Mouse (Mus musculus) CD4-positive, CD25-positive, alpha-beta regulatory T cell, adult 4 months (primary cell): ENCODE data around the gene Smim17. TPM values are rescaled to one million over a fixed set of nuclear protein-coding genes. Genes with fewer than 3 reads are reported as not detected.
A peak's percentile ranks its signal among the peaks of the same experiment; 100 is the strongest.
"Not testable (repeated sequence)": the region's sequence is repeated elsewhere in the genome, so short reads cannot be mapped to it uniquely, and the experiment has no call there.

ENCODE experiments used
- ATAC-seq: one replicate; pipeline ENCODE4 v1.8.0; 2017
- polyA plus RNA-seq, 2 experiments: library from polyadenylated mRNA; unstranded; fragments of 100-300 nt; shearing (Covaris generic); gene quantifications; one replicate each; pipeline ENCODE4 v1.2.1; 2017

The Smim17 gene
- polyA plus RNA-seq, 2 experiments from 2014 or later, result not detected

DNA sequence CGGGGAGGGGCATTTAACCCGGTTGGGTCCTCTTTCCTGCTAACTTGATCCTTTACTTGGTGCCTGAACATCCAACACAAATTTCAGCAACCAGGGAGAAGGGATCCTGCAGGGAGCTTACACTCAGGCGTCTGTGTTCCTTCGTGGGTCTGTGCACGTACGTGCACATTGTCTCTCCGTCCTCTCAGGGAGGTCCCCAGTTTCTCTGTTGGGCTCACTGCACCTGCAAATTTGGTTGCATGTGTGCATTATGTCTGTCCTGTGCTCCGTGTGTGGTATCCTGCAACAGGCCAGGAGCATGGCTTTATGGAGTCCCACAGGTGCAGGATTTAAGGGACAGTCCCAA is 16.9 kb downstream of the Smim17 start:
- no peak for ATAC-seq

- ATAC-seq, result no peak
These were observed 21.4 kb downstream of the Smim17 start for GRCm38 (mm10) chr7:6419894-6420293.

GRCm38 (mm10) chr7:6429381-6429780 is 30.9 kb downstream of the Smim17 start:
- ATAC-seq, result no peak

DNA sequence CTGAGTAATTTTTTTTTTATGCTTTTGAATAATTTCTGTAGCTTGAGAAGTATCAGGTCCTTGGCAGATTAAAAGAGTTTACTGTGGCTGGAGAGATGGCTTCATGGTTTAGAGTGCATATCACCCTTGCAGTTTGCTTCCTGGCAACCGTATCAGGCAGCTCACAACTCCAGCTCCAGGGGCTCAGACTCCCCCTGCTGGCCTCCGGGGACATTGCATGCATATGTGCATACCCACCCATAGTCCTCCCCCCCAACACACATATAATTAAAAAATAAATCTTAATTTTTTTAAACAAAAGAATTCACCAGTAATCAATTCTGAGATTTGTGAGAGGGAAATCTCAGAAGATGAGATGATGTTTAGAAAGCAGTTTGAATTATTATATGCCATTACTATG is 31.8 kb downstream of the Smim17 start:
- ATAC-seq, result peak; percentile 77

GRCm38 (mm10) chr7:6438388-6438787 is 39.9 kb downstream of the Smim17 start, which contains the start of gene Olfr1344:
Olfr1344 (plus strand) TSS chr7:6438688.
- no peak for ATAC-seq

GRCm38 (mm10) chr7:6441173-6441572 is 42.7 kb downstream of the Smim17 start:
- ATAC-seq, result no peak

GRCm38 (mm10) chr7:6447771-6448170 is 49.3 kb downstream of the Smim17 start:
- no peak for ATAC-seq

DNA sequence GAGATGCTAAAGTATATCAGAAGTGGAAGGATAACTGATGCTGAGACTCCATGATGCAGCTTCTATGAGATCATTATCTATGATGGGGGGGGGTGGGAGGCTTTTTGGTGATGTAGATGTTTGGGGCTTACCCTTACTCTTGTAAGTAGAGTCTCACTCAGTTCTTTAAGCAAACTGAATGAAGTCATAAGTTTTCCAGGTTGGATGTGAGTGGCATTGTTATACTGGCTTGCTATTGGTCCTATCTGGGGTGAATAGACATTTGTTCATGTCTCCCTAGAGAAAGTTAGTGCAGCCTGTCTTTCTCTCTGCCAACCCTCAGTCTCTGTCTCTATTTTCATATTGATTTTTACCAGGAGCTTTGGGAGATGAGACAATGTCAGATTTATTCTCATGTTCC is 57.4 kb downstream of the Smim17 start, which contains the start of gene Olfr1336:
Gene Olfr1336, plus strand, starts transcription at position 301 of the 400 bp plus-strand sequence.
- no peak for ATAC-seq

GRCm38 (mm10) chr7:6456399-6456798 is 57.9 kb downstream of the Smim17 start:
- ATAC-seq, result no peak

- no peak for ATAC-seq
These were observed 68.4 kb downstream of the Smim17 start, which contains the start of gene Olfr1346 for GRCm38 (mm10) chr7:6466951-6467350. Olfr1346 (plus strand) TSS chr7:6467101.

DNA sequence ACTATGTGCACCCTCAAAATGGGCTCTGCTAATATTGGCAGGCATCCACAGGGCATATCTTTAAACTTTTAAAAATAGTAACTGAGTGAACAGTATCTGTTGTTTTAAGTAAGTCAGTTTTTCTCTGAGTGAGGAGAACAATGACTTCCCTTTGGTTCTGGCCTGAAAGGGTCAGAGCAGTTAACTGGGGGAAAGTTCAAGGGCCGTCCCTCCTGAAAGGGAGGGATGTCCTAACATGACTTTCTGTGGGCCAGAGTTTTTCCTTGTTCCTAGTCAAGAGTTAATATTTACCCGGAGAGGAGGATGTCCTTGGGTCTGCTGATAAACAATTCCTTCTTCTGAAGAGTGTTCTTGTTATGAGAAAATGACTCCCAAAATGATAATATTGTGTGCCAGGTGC is 79.1 kb downstream of the Smim17 start:
- not testable (repeated sequence) for ATAC-seq

Other genes with a start within 250 kb of the Smim17 start
- gene Zfp787, start 242.7 kb upstream of the Smim17 start, polyA plus RNA-seq, result 1 to 10 TPM; 6.7 to 6.9 TPM
- gene Zfp444, start 226.5 kb upstream of the Smim17 start, polyA plus RNA-seq, result 10 to 100 TPM in 1 of 2 experiments, 1 to 10 TPM in 1; 5.6 to 10.6 TPM
- gene Galp, start 201.6 kb upstream of the Smim17 start, polyA plus RNA-seq, result not detected
- gene Zscan5b, start 176.4 kb upstream of the Smim17 start, polyA plus RNA-seq, result not detected
- not detected for gene Epp13, start 146.0 kb upstream of the Smim17 start, polyA plus RNA-seq
- 1 to 10 TPM; 6.4 to 7.6 TPM for gene Zfp667, start 112.1 kb upstream of the Smim17 start, polyA plus RNA-seq
- 1 to 10 TPM in 1 of 2 experiments, under 1 TPM in 1; 0.94 to 1.4 TPM for gene Zfp583, start 67.4 kb upstream of the Smim17 start, polyA plus RNA-seq
- gene Gm3854, start 55.0 kb upstream of the Smim17 start, polyA plus RNA-seq, result under 1 TPM; 0.11 to 0.39 TPM
- gene Zfp78, start 35.4 kb upstream of the Smim17 start, polyA plus RNA-seq, result 1 to 10 TPM; 4.0 to 5.1 TPM
- gene Zfp28, start 15.4 kb upstream of the Smim17 start, polyA plus RNA-seq, result 1 to 10 TPM; 4.0 to 5.5 TPM
- gene Gm20715, start 11.6 kb downstream of the Smim17 start, polyA plus RNA-seq, result not detected
- gene Olfr1344, start 40.0 kb downstream of the Smim17 start, polyA plus RNA-seq, result not detected
- under 1 TPM in 1 of 2 experiments, not detected in 1; 0.05 TPM for gene Olfr1336, start 57.5 kb downstream of the Smim17 start, polyA plus RNA-seq
- gene Olfr1346, start 68.4 kb downstream of the Smim17 start, polyA plus RNA-seq, result not detected
- gene Olfr5, start 88.2 kb downstream of the Smim17 start, polyA plus RNA-seq, result not detected
- gene Olfr1347, start 101.0 kb downstream of the Smim17 start, polyA plus RNA-seq, result not detected
- gene Olfr1348, start 110.0 kb downstream of the Smim17 start, polyA plus RNA-seq, result not detected
- under 1 TPM in 1 of 2 experiments, not detected in 1; 0.09 TPM for gene Olfr1349, start 124.2 kb downstream of the Smim17 start, polyA plus RNA-seq
- gene Olfr1350, start 166.1 kb downstream of the Smim17 start, polyA plus RNA-seq, result not detected